Mouse (Mus musculus): ENCODE results near the gene Rock2.

DNA sequence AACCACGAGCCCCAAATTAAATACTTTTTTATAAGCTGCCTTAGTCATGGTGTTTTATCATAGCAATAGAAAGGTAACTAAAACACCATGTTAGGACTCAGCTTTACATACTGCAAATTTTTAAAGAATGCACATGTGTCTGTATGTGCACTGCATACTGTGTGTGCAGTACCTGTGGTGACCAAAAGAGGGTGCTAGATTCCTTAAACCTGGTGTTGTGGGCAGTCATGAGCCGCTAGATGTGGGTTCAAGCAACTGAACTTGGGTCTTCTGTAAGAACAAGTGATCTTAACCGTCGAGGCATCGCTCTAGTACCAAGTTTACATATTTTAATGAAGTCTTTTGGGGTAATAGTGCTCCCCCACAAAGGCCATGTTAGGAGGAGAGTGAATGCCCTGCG, 114.8 kb downstream of the Rock2 start:
- no peak for TF ChIP-seq GATA1 (IDR thresholded peaks at IDR 0.05; ENCODE audit: borderline replicate concordance, low read length)
- no peak for TF ChIP-seq FLI1 (IDR thresholded peaks at IDR 0.05; ENCODE audit: low read length)
